Mouse (Mus musculus): ENCODE measurements around the gene Cdh16. TPM values are rescaled to one million over a fixed set of nuclear protein-coding genes. Genes with fewer than 3 reads are reported as not detected.
A peak's percentile ranks its signal among the peaks of the same experiment; 100 is the strongest.

The Cdh16 gene
- polyA plus RNA-seq, 1 experiment, result not detected

DNA sequence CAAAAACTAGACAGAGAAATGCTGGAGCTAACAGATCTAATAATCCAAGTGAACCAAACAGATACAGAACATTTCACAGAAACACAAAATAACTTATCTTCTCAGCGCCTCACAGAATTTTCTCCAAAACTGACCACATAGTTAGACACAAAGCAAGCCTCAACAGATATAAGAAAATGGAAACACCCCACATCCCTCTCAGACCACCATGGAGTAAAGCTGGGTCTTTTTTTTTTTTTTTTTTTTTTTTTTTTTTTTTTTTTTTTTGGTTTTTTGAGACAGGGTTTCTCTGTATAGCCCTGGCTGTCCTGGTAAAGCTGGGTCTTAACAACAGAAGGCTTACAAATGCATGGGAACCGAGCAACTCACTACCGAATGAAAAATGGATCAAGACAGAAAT, 47.4 kb downstream of the Cdh16 start:
- Histone ChIP-seq H3K4me1 (ENCODE audit: control insufficient read depth, insufficient read depth, insufficient read length, low read length) (no peaks in the 10 kb centered on the region), H3K36me3 (ENCODE audit: control insufficient read depth, insufficient read depth, low read length) (no peaks in the 10 kb centered on the region), H3K27me3 (ENCODE audit: control insufficient read depth, insufficient read depth, low read length) (no peaks in the 10 kb centered on the region), H3K27ac (ENCODE audit: insufficient read depth, low read depth, low read length) (no peak overlapping the region), H3K4me3 (ENCODE audit: low read depth, low read length) (no peak overlapping the region)
- TF ChIP-seq POLR2A (IDR thresholded peaks at IDR 0.05; ENCODE audit: low read depth, low read length) (no peak), CTCF (IDR thresholded peaks at IDR 0.05; ENCODE audit: extremely low read depth, insufficient read length, insufficient replicate concordance, low read depth, low read length) (no peak)
- WGBS, result 91% methylated on average over 3 of the region's 3 CpGs

DNA sequence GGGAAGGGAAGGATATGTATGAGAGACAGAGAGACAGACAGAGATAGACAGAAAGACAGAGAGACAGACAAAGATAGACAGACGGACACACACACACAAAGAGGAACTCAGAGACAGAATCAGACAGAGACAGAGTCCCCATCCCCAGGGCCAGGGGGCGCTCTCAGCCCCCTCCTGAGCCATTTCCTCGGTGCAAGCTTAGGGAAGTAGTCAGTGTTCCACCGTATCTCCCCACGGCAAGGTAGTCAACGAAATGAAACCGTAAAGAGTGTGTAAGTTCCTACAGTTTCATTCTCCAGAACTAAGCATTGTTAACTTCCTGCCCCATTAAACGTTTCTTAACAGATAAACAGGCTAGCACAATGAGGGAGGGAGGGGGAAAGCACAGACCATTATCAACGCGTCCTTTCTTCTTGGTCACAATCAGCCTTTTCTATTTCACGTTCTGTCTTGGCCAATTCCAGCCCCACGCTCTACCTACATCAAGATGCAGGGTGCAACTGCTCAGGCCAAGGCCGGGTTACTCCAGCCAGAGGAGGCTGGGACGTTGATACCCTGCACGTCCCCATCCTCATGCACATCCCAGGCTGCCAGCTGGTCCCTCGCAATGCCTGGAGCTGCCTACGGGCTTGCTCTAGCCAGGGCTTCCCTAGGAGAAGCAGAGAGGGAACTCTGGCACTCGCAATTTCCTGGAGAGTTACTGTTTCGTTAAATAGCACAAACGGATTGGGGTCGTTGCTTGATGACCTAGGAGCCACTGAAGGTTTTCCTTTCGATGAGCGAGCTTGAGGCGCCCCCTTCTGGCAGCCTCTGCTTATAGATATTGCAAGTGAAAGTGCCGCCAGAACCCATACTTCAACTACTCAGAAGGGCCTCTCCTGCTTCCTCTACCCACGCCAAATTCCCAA, 53.5 kb downstream of the Cdh16 start:
- H3K4me1 ChIP-seq (ENCODE audit: control insufficient read depth, insufficient read depth, insufficient read length, low read length), result 0 out of 2 replicates have a peak, but pooled peaks cover 2% of the 10 kb centered on the region
- TF ChIP-seq CTCF (IDR thresholded peaks at IDR 0.05; ENCODE audit: extremely low read depth, insufficient read length, insufficient replicate concordance, low read depth, low read length) (peak; percentile 94), POLR2A (IDR thresholded peaks at IDR 0.05; ENCODE audit: low read depth, low read length) (no peak)
- H3K27ac ChIP-seq (ENCODE audit: insufficient read depth, low read depth, low read length), result no peak overlapping the region
- H3K36me3 ChIP-seq (ENCODE audit: control insufficient read depth, insufficient read depth, low read length), result no peaks in the 10 kb centered on the region
- 2% methylated on average over 26 of the region's 26 CpGs for WGBS
- H3K27me3 ChIP-seq (ENCODE audit: control insufficient read depth, insufficient read depth, low read length), result no peaks in the 10 kb centered on the region
- peak overlapping the region; percentile 69 for H3K4me3 ChIP-seq (ENCODE audit: low read depth, low read length)

- Histone ChIP-seq H3K36me3 (ENCODE audit: control insufficient read depth, insufficient read depth, low read length) (no peaks in the 10 kb centered on the region), H3K27ac (ENCODE audit: insufficient read depth, low read depth, low read length) (no peak overlapping the region), H3K27me3 (ENCODE audit: control insufficient read depth, insufficient read depth, low read length) (no peaks in the 10 kb centered on the region), H3K4me3 (ENCODE audit: low read depth, low read length) (no peak overlapping the region), H3K4me1 (ENCODE audit: control insufficient read depth, insufficient read depth, insufficient read length, low read length) (0 out of 2 replicates have a peak, but pooled peaks cover 2% of the 10 kb centered on the region)
- TF ChIP-seq POLR2A (IDR thresholded peaks at IDR 0.05; ENCODE audit: low read depth, low read length), result no peak
- no peak for TF ChIP-seq CTCF (IDR thresholded peaks at IDR 0.05; ENCODE audit: extremely low read depth, insufficient read length, insufficient replicate concordance, low read depth, low read length)
- WGBS, result 39% methylated on average over 1 of the region's 1 CpGs
These were observed 54.6 kb downstream of the Cdh16 start for GRCm38 (mm10) chr8:104569559-104569958.

- Histone ChIP-seq H3K27me3 (ENCODE audit: control insufficient read depth, insufficient read depth, low read length) (no peaks in the 10 kb centered on the region), H3K27ac (ENCODE audit: insufficient read depth, low read depth, low read length) (no peak overlapping the region), H3K36me3 (ENCODE audit: control insufficient read depth, insufficient read depth, low read length) (no peaks in the 10 kb centered on the region), H3K4me1 (ENCODE audit: control insufficient read depth, insufficient read depth, insufficient read length, low read length) (no peaks in the 10 kb centered on the region), H3K4me3 (ENCODE audit: low read depth, low read length) (no peak overlapping the region)
- 90% methylated on average over 5 of the region's 5 CpGs for WGBS
- TF ChIP-seq CTCF (IDR thresholded peaks at IDR 0.05; ENCODE audit: extremely low read depth, insufficient read length, insufficient replicate concordance, low read depth, low read length), result no peak
- no peak for TF ChIP-seq POLR2A (IDR thresholded peaks at IDR 0.05; ENCODE audit: low read depth, low read length)
These were observed 58.8 kb downstream of the Cdh16 start for GRCm38 (mm10) chr8:104565457-104565798.

- Histone ChIP-seq H3K4me3 (ENCODE audit: low read depth, low read length) (no peak overlapping the region), H3K36me3 (ENCODE audit: control insufficient read depth, insufficient read depth, low read length) (no peaks in the 10 kb centered on the region), H3K27ac (ENCODE audit: insufficient read depth, low read depth, low read length) (no peak overlapping the region), H3K27me3 (ENCODE audit: control insufficient read depth, insufficient read depth, low read length) (no peaks in the 10 kb centered on the region), H3K4me1 (ENCODE audit: control insufficient read depth, insufficient read depth, insufficient read length, low read length) (no peaks in the 10 kb centered on the region)
- TF ChIP-seq POLR2A (IDR thresholded peaks at IDR 0.05; ENCODE audit: low read depth, low read length) (no peak), CTCF (IDR thresholded peaks at IDR 0.05; ENCODE audit: extremely low read depth, insufficient read length, insufficient replicate concordance, low read depth, low read length) (peak; percentile 100; the same call in 1 of the 2 replicates)
- WGBS, result 10% methylated on average over 22 of the region's 22 CpGs
These were observed 59.4 kb downstream of the Cdh16 start for GRCm38 (mm10) chr8:104564633-104565456.

GRCm38 (mm10) chr8:104560731-104561130, 63.5 kb downstream of the Cdh16 start:
- Histone ChIP-seq H3K4me3 (ENCODE audit: low read depth, low read length) (no peak overlapping the region), H3K4me1 (ENCODE audit: control insufficient read depth, insufficient read depth, insufficient read length, low read length) (no peaks in the 10 kb centered on the region), H3K27me3 (ENCODE audit: control insufficient read depth, insufficient read depth, low read length) (no peaks in the 10 kb centered on the region), H3K36me3 (ENCODE audit: control insufficient read depth, insufficient read depth, low read length) (no peaks in the 10 kb centered on the region), H3K27ac (ENCODE audit: insufficient read depth, low read depth, low read length) (no peak overlapping the region)
- TF ChIP-seq CTCF (IDR thresholded peaks at IDR 0.05; ENCODE audit: extremely low read depth, insufficient read length, insufficient replicate concordance, low read depth, low read length), result no peak
- TF ChIP-seq POLR2A (IDR thresholded peaks at IDR 0.05; ENCODE audit: low read depth, low read length), result no peak

- no peaks in the 10 kb centered on the region for H3K27me3 ChIP-seq (ENCODE audit: control insufficient read depth, insufficient read depth, low read length)
- TF ChIP-seq POLR2A (IDR thresholded peaks at IDR 0.05; ENCODE audit: low read depth, low read length) (no peak), CTCF (IDR thresholded peaks at IDR 0.05; ENCODE audit: extremely low read depth, insufficient read length, insufficient replicate concordance, low read depth, low read length) (no peak)
- H3K4me3 ChIP-seq (ENCODE audit: low read depth, low read length), result no peak overlapping the region
- H3K4me1 ChIP-seq (ENCODE audit: control insufficient read depth, insufficient read depth, insufficient read length, low read length), result no peaks in the 10 kb centered on the region
- no peaks in the 10 kb centered on the region for H3K36me3 ChIP-seq (ENCODE audit: control insufficient read depth, insufficient read depth, low read length)
- H3K27ac ChIP-seq (ENCODE audit: insufficient read depth, low read depth, low read length), result no peak overlapping the region
- WGBS, result 55% methylated on average over 7 of the region's 7 CpGs
These were observed 67.0 kb downstream of the Cdh16 start for GRCm38 (mm10) chr8:104557226-104557625.
